Mouse (Mus musculus) macrophage (primary cell): Measurements from ENCODE around the gene Tmem189. TPM values are rescaled to one million over a fixed set of nuclear protein-coding genes. Genes with fewer than 3 reads are reported as not detected.
"Not testable (repeated sequence)": the region's sequence is repeated elsewhere in the genome, so short reads cannot be mapped to it uniquely, and the experiment has no call there.

Experiments
- H3K27ac ChIP-seq: fragments of 350-480 bp; formaldehyde crosslinking; 2 replicates; pipeline ENCODE4 v1.9.0; 2021
- H3K36me3 ChIP-seq: fragments of 350-480 bp; formaldehyde crosslinking; 2 replicates; pipeline ENCODE4 v1.9.0; 2021; ENCODE audit errors: inconsistent target
- H3K4me3 ChIP-seq: fragments of 350-480 bp; formaldehyde crosslinking; 2 replicates; pipeline ENCODE4 v1.9.0; 2021; ENCODE audit errors: inconsistent target
- H3K79me2 ChIP-seq: fragments of 350-480 bp; formaldehyde crosslinking; 2 replicates; pipeline ENCODE4 v1.9.0; 2021; ENCODE audit errors: inconsistent target
- whole genome bisulfite sequencing: methylation state at CpG from one replicate; pipeline ENCODE4 v1.1.7; 2026; ENCODE audit warnings: inconsistent platforms; ENCODE audit not compliant: missing documents; 5-methylcytosine and 5-hydroxymethylcytosine counted together
- polyA plus RNA-seq: library from polyadenylated mRNA; stranded (reverse); fragments of 250-400 nt; gene quantifications from 3 replicates; pipeline ENCODE4 v1.2.4, GENCODE M21; 2018; ENCODE audit warnings: inconsistent platforms

Tmem189 gene
- polyA plus RNA-seq, 1 experiment from 2014 or later = 276 TPM

- no peak overlapping the region for H3K4me3 ChIP-seq
- 95% methylated on average over 12 of the region's 13 CpGs for WGBS
- peaks cover 7% of the 10 kb centered on the region for H3K36me3 ChIP-seq
- no peak overlapping the region for H3K27ac ChIP-seq
- peaks cover 100% of the 10 kb centered on the region for H3K79me2 ChIP-seq
Measured at GRCm38 (mm10) chr2:167622352-167622751, 67.3 kb downstream of the Tmem189 start.

GRCm38 (mm10) chr2:167621255-167622087 lies 68.2 kb downstream of the Tmem189 start:
- Histone ChIP-seq H3K4me3 (no peak overlapping the region), H3K36me3 (peaks cover 13% of the 10 kb centered on the region), H3K27ac (no peak overlapping the region), H3K79me2 (peaks cover 100% of the 10 kb centered on the region)
- WGBS = 74% methylated on average over 8 of the region's 9 CpGs

- WGBS = 91% methylated on average over 4 of the region's 4 CpGs
- H3K27ac ChIP-seq = no peak overlapping the region
Measured at GRCm38 (mm10) chr2:167617472-167617871, 72.2 kb downstream of the Tmem189 start.

GRCm38 (mm10) chr2:167617034-167617433 lies 72.6 kb downstream of the Tmem189 start:
- Histone ChIP-seq H3K36me3 (peaks cover 46% of the 10 kb centered on the region), H3K4me3 (no peak overlapping the region), H3K79me2 (peaks cover 100% of the 10 kb centered on the region), H3K27ac (no peak overlapping the region)
- 93% methylated on average over 3 of the region's 3 CpGs for WGBS

More at GRCm38 (mm10) chr2:167617472-167617871, 72.2 kb downstream of the Tmem189 start:
- H3K79me2 ChIP-seq = peaks cover 100% of the 10 kb centered on the region
- no peak overlapping the region for H3K4me3 ChIP-seq
- peaks cover 44% of the 10 kb centered on the region for H3K36me3 ChIP-seq

GRCm38 (mm10) chr2:167613335-167613734 lies 76.3 kb downstream of the Tmem189 start:
- 100% methylated on average over 2 of the region's 7 CpGs for WGBS
- Histone ChIP-seq H3K79me2 (peaks cover 81% of the 10 kb centered on the region), H3K36me3 (peaks cover 64% of the 10 kb centered on the region)
- H3K27ac ChIP-seq, H3K4me3 ChIP-seq: not testable (repeated sequence)

- peaks cover 69% of the 10 kb centered on the region for H3K79me2 ChIP-seq
- 93% methylated on average over 12 of the region's 14 CpGs for WGBS
- H3K27ac ChIP-seq = no peak overlapping the region
- H3K36me3 ChIP-seq = peaks cover 57% of the 10 kb centered on the region
- H3K4me3 ChIP-seq = no peak overlapping the region
Measured at GRCm38 (mm10) chr2:167612122-167612521, 77.5 kb downstream of the Tmem189 start.

GRCm38 (mm10) chr2:167611287-167611686 lies 78.3 kb downstream of the Tmem189 start:
- H3K4me3 ChIP-seq = no peak overlapping the region
- 98% methylated on average over 10 of the region's 10 CpGs for WGBS
- H3K36me3 ChIP-seq = peaks cover 49% of the 10 kb centered on the region
- H3K79me2 ChIP-seq = peaks cover 61% of the 10 kb centered on the region
- no peak overlapping the region for H3K27ac ChIP-seq

GRCm38 (mm10) chr2:167606745-167607123 lies 82.9 kb downstream of the Tmem189 start:
- no peak overlapping the region for H3K27ac ChIP-seq

GRCm38 (mm10) chr2:167605817-167606744 lies 83.5 kb downstream of the Tmem189 start:
- H3K4me3 ChIP-seq = no peak overlapping the region
- H3K27ac ChIP-seq = no peak overlapping the region
- H3K36me3 ChIP-seq = peaks cover 15% of the 10 kb centered on the region; the same call in 1 of the 2 replicates
- whole genome bisulfite sequencing = 83% methylated on average over 16 of the region's 17 CpGs
- H3K79me2 ChIP-seq = peaks cover 8% of the 10 kb centered on the region

More at GRCm38 (mm10) chr2:167606745-167607123, 82.9 kb downstream of the Tmem189 start:
- no peak overlapping the region for H3K4me3 ChIP-seq
- 72% methylated on average over 4 of the region's 4 CpGs for WGBS
- H3K36me3 ChIP-seq = peaks cover 15% of the 10 kb centered on the region; the same call in 1 of the 2 replicates
- peaks cover 15% of the 10 kb centered on the region for H3K79me2 ChIP-seq

GRCm38 (mm10) chr2:167605178-167605794 lies 84.3 kb downstream of the Tmem189 start:
- Histone ChIP-seq H3K79me2 (peaks cover under 1% of the 10 kb centered on the region; the same call in 1 of the 2 replicates), H3K36me3 (peaks cover 12% of the 10 kb centered on the region; the same call in 1 of the 2 replicates), H3K27ac (no peak overlapping the region), H3K4me3 (no peak overlapping the region)
- 54% methylated on average over 11 of the region's 11 CpGs for WGBS

GRCm38 (mm10) chr2:167602978-167603377 lies 86.6 kb downstream of the Tmem189 start:
- no peak overlapping the region for H3K4me3 ChIP-seq
- 89% methylated on average over 5 of the region's 5 CpGs for WGBS

GRCm38 (mm10) chr2:167602364-167602763 lies 87.3 kb downstream of the Tmem189 start:
- no peak overlapping the region for H3K4me3 ChIP-seq
- 76% methylated on average over 2 of the region's 2 CpGs for WGBS
- no peaks in the 10 kb centered on the region for H3K79me2 ChIP-seq
- no peak overlapping the region for H3K27ac ChIP-seq
- no peaks in the 10 kb centered on the region for H3K36me3 ChIP-seq

More at GRCm38 (mm10) chr2:167602978-167603377, 86.6 kb downstream of the Tmem189 start:
- Histone ChIP-seq H3K36me3 (no peaks in the 10 kb centered on the region), H3K27ac (no peak overlapping the region), H3K79me2 (no peaks in the 10 kb centered on the region)

- Histone ChIP-seq H3K4me3 (no peak overlapping the region), H3K27ac (no peak overlapping the region), H3K79me2 (no peaks in the 10 kb centered on the region), H3K36me3 (no peaks in the 10 kb centered on the region)
- WGBS = 90% methylated on average over 8 of the region's 8 CpGs
Measured at GRCm38 (mm10) chr2:167600481-167600995, 89.1 kb downstream of the Tmem189 start.

GRCm38 (mm10) chr2:167599917-167600316 lies 89.7 kb downstream of the Tmem189 start:
- Histone ChIP-seq H3K36me3 (no peaks in the 10 kb centered on the region), H3K4me3 (no peak overlapping the region), H3K79me2 (no peaks in the 10 kb centered on the region), H3K27ac (no peak overlapping the region)
- 79% methylated on average over 6 of the region's 6 CpGs for WGBS
